Mouse (Mus musculus) liver, postnatal 0 days (tissue): ENCODE results near the gene Foxp4. TPM values are rescaled to one million over a fixed set of nuclear protein-coding genes. Genes with fewer than 3 reads are reported as not detected.

Source experiments
- ATAC-seq: fragments of 200-750 bp; cut with Nextera tagmentation; 2 replicates; pipeline ENCODE4 v1.8.0; 2017; ENCODE audit warnings: mild to moderate bottlenecking, moderate library complexity
- DNase-seq: peaks from one replicate; pipeline ENCODE4 v3.0.0-alpha.2; 2016
- H3K27ac ChIP-seq: fragments of 300-500 bp; sonication (generic); 2 replicates; pipeline ENCODE4 v1.5.1; 2014; ENCODE audit warnings: antibody characterized with exemption, moderate library complexity, mild to moderate bottlenecking, low read depth
- H3K27me3 ChIP-seq: fragments of 300-500 bp; sonication (generic); 2 replicates; pipeline ENCODE4 v1.6.1; 2014; ENCODE audit warnings: low read length, control low read depth, mixed read lengths; ENCODE audit not compliant: insufficient read depth
- H3K36me3 ChIP-seq: fragments of 300-500 bp; sonication (generic); replicated peaks from 2 replicates; pipeline ENCODE4 v1.6.1; 2014; ENCODE audit warnings: mild to moderate bottlenecking, control low read depth, low read length, moderate library complexity, mixed read lengths; ENCODE audit not compliant: insufficient read depth
- H3K4me1 ChIP-seq: fragments of 300-500 bp; sonication (generic); 2 replicates; pipeline ENCODE4 v1.6.1; 2014; ENCODE audit warnings: antibody characterized with exemption, mild to moderate bottlenecking, control low read depth; ENCODE audit not compliant: insufficient read depth
- H3K4me2 ChIP-seq: fragments of 300-500 bp; sonication (generic); 2 replicates; pipeline ENCODE4 v1.6.1; 2014; ENCODE audit warnings: low read depth, mild to moderate bottlenecking, low read length, moderate library complexity, mixed read lengths
- H3K4me3 ChIP-seq: fragments of 300-500 bp; sonication (generic); 2 replicates; pipeline ENCODE4 v1.5.1; 2014; ENCODE audit warnings: low read depth, low read length
- H3K9ac ChIP-seq: fragments of 300-500 bp; sonication (generic); replicated peaks from 2 replicates; pipeline ENCODE4 v1.6.1; 2014; ENCODE audit warnings: mild to moderate bottlenecking, moderate library complexity
- H3K9me3 ChIP-seq: fragments of 300-500 bp; sonication (generic); 2 replicates; pipeline ENCODE4 v1.6.1; 2016; ENCODE audit warnings: mild to moderate bottlenecking, control low read depth, low read length, mixed read lengths
- CTCF ChIP-seq: sonication (generic); IDR thresholded peaks from 2 replicates; pipeline ENCODE4 v1.5.1; 2016; ENCODE audit warnings: antibody characterized with exemption, low read depth
- EP300 ChIP-seq: IDR thresholded peaks from 2 replicates; pipeline ENCODE4 v1.6.1; 2016; ENCODE audit warnings: antibody characterized with exemption, low read depth, mild to moderate bottlenecking
- WGBS: fragments of 180-500 bp; shearing (Covaris S2); extraction: QIAGEN DNeasy Blood & Tissue Kit; methylation state at CpG from one replicate; pipeline ENCODE4 v1.1.7; 2014; ENCODE audit not compliant: insufficient replicate concordance; 5-methylcytosine and 5-hydroxymethylcytosine counted together
- polyA plus RNA-seq: library from polyadenylated mRNA; unstranded; fragments of >200 nt; fragmentation: Nextera tagmentation; extraction: Ambion mirVana; gene quantifications from 2 replicates; pipeline ENCODE4 v1.2.1, GENCODE M21; 2015

Gene Foxp4
- polyA plus RNA-seq, 1 experiment from 2014 or later, result 6.2 TPM

GRCm38 (mm10) chr17:47937926-47938600, 13.6 kb upstream of the Foxp4 start:
- Histone ChIP-seq H3K9me3 (no peaks in the 10 kb centered on the region), H3K27ac (no peak overlapping the region), H3K4me1 (peaks cover 6% of the 10 kb centered on the region), H3K4me3 (no peak overlapping the region), H3K4me2 (no peak overlapping the region), H3K9ac (no peak overlapping the region), H3K27me3 (no peaks in the 10 kb centered on the region), H3K36me3 (no peaks in the 10 kb centered on the region)
- TF ChIP-seq EP300, result no peak
- TF ChIP-seq CTCF, result no peak
- DNase-seq (no peak), ATAC-seq (no peak)
- WGBS, result 56% methylated on average over 10 of the region's 10 CpGs

DNA sequence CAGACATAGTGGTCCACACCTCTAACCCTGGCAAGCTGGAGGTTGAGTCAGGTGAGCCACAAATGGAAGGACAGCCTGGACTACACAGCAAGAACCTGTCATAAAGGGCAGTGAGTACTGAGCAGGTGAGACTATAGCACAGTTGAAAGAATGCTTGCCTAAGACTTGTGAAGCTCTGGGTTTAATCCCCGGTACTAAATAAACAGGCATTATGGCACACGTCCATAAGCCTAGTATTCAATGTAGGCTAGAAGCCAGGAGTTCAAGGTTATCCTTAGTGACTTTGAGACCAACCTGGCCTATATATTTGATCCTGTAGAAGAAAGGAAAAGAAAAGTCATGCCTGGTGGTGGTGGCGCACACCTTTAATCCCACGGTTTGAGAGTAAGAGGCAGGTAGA, 12.1 kb upstream of the Foxp4 start:
- DNase-seq, result no peak
- TF ChIP-seq CTCF (no peak), EP300 (no peak)
- H3K4me2 ChIP-seq, result no peak overlapping the region
- 81% methylated on average over 4 of the region's 4 CpGs for WGBS
- H3K27ac ChIP-seq, result no peak overlapping the region
- no peaks in the 10 kb centered on the region for H3K36me3 ChIP-seq
- no peaks in the 10 kb centered on the region; the same call in 1 of the 2 replicates for H3K4me1 ChIP-seq
- no peaks in the 10 kb centered on the region for H3K27me3 ChIP-seq
- ATAC-seq, result peak; percentile 44
- H3K4me3 ChIP-seq, result no peak overlapping the region
- no peaks in the 10 kb centered on the region for H3K9me3 ChIP-seq
- H3K9ac ChIP-seq, result no peak overlapping the region

DNA sequence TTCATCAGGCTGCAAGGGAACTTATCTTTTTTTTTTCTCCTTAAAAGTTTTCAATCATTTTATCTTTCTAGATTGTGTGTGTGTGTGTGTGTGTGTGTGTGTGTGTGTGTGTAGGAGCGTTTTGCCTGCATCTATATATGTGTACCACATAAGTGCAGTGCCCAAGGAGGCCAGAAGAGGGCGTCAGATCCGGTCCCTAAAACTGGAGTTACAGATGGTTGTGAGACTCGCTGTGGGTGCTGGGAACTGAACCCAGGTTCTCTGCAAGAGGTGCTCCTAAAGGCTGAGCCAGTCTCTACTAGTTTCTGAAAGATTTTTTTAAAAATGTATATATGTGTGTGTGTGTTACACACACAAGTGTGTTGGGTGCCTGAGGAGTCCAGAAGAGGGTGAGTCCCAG, 5.0 kb upstream of the Foxp4 start:
- DNase-seq (no peak), ATAC-seq (no peak)
- Histone ChIP-seq H3K4me3 (no peak overlapping the region), H3K36me3 (no peaks in the 10 kb centered on the region), H3K9ac (no peak overlapping the region), H3K4me1 (0 out of 2 replicates have a peak, but pooled peaks cover 2% of the 10 kb centered on the region), H3K9me3 (no peaks in the 10 kb centered on the region), H3K27me3 (no peaks in the 10 kb centered on the region), H3K4me2 (no peak overlapping the region), H3K27ac (no peak overlapping the region)
- TF ChIP-seq EP300, result no peak
- TF ChIP-seq CTCF, result 0 out of 2 replicates have a peak, but pooled peaks have one; percentile 18
- 87% methylated on average over 4 of the region's 4 CpGs for WGBS

- Histone ChIP-seq H3K9me3 (no peaks in the 10 kb centered on the region), H3K27ac (no peak overlapping the region), H3K4me2 (peak overlapping the region; percentile 97; the same call in 1 of the 2 replicates), H3K9ac (no peak overlapping the region), H3K4me3 (0 out of 2 replicates have a peak overlapping the region, but pooled peaks have one; percentile 90), H3K36me3 (no peaks in the 10 kb centered on the region), H3K27me3 (peaks cover 16% of the 10 kb centered on the region), H3K4me1 (peaks cover 16% of the 10 kb centered on the region; the same call in 1 of the 2 replicates)
- TF ChIP-seq EP300 (no peak), CTCF (no peak)
- DNase-seq (peak; percentile 49), ATAC-seq (no peak)
- WGBS, result 59% methylated on average over 10 of the region's 10 CpGs
Observed at GRCm38 (mm10) chr17:47925988-47926387, 1.5 kb upstream of the Foxp4 start.

GRCm38 (mm10) chr17:47925340-47925926, 988 bp upstream of the Foxp4 start:
- Histone ChIP-seq H3K27me3 (peaks cover 16% of the 10 kb centered on the region), H3K36me3 (no peaks in the 10 kb centered on the region), H3K9ac (peak overlapping the region; percentile 88), H3K4me2 (peak overlapping the region; percentile 97), H3K27ac (peak overlapping the region; percentile 91), H3K9me3 (no peaks in the 10 kb centered on the region), H3K4me3 (peak overlapping the region; percentile 90), H3K4me1 (peaks cover 16% of the 10 kb centered on the region; the same call in 1 of the 2 replicates)
- ATAC-seq (no peak), DNase-seq (no peak)
- 5% methylated on average over 13 of the region's 13 CpGs for WGBS
- TF ChIP-seq CTCF, result no peak
- TF ChIP-seq EP300, result no peak

DNA sequence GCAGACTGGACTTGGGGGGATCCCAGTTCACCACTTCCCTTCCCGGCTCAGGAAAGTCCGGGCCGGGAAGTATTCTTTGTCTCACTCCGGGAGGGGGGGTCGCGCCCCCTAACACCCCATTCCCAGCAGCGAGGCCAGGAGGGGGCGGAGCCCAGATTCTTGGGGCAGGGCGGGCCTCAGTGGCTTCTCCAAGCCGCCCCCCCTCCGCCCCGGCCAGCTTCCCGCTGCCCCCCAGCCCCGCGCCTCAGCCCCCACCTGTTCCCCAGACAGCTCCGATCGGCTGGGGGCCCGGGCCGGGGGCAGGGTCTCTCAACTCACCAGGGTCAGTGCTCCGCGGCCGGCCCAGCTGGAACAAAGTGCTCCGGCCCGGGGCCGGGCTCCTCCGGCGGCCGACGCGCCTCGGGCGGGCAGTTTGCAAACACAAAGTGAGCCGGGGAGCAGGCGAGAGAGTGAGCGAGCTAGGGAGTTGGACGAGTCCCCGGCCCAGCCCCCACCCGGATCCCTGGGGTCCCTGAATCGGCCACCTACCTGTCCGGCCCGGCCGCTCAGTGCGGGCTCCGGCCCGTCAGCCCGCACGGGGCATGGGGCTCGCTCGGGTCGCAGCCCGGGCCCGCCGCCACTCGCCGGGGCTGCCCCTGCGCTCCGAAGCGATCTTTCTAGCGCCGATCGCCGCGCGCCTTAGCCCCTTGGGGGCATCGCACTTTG, 615 bp downstream of the Foxp4 start:
- TF ChIP-seq EP300 (no peak), CTCF (no peak)
- DNase-seq (peak; percentile 52), ATAC-seq (peak; percentile 53)
- Histone ChIP-seq H3K9me3 (no peaks in the 10 kb centered on the region), H3K27ac (peak overlapping the region; percentile 91), H3K9ac (peak overlapping the region; percentile 88), H3K4me2 (peak overlapping the region; percentile 97), H3K27me3 (peaks cover 16% of the 10 kb centered on the region), H3K4me3 (peak overlapping the region; percentile 90), H3K4me1 (peaks cover 16% of the 10 kb centered on the region; the same call in 1 of the 2 replicates), H3K36me3 (no peaks in the 10 kb centered on the region)
- under 1% methylated on average over 38 of the region's 65 CpGs for WGBS
